Mouse (Mus musculus) mature B cell (primary cell): Measurements from ENCODE around the gene Ccnd3.
"Not testable (repeated sequence)": the region's sequence is repeated elsewhere in the genome, so short reads cannot be mapped to it uniquely, and the experiment has no call there.

Experiments used
- in situ Hi-C: fragments of 300-500 bp; cut with MboI; formaldehyde crosslinking; loops from 2 replicates; pipeline ENCODE4 v1.14.3; 2019

Gene Ccnd3

GRCm38 (mm10) chr17:47482401-47482800 lies 22.4 kb upstream of the Ccnd3 start:
- in situ Hi-C loops: no loop called here

GRCm38 (mm10) chr17:47484241-47484921 lies 20.5 kb upstream of the Ccnd3 start:
- in situ Hi-C loops: no loop called here

GRCm38 (mm10) chr17:47484993-47485392 lies 19.9 kb upstream of the Ccnd3 start:
- in situ Hi-C loops: no loop called here

GRCm38 (mm10) chr17:47485791-47486190 lies 19.1 kb upstream of the Ccnd3 start:
- in situ Hi-C loops: no loop called here

DNA sequence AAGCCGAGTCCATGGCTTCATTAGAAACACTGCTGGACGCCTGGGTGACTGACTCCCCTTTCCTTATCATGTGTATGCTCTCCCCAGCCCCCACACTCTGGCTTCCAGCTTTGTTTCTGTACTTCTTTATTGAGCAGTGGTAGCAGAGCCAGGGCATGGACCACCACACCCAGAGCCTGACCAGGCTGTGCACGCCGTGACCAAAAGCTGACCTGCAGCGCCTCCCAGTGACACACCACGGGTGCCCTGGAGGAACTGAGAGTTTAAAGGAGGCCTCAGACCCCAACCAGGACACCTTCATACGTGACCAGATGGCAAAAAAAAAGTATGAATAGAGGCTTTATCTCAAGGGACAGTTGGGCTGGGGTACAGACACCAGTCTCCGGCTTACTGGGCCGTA lies 14.1 kb upstream of the Ccnd3 start:
- in situ Hi-C loops: no loop called here

- in situ Hi-C loops: no loop called here
These were observed 12.1 kb upstream of the Ccnd3 start for GRCm38 (mm10) chr17:47492731-47493130.

GRCm38 (mm10) chr17:47493653-47494052 lies 11.2 kb upstream of the Ccnd3 start:
- in situ Hi-C loops: no loop called here

DNA sequence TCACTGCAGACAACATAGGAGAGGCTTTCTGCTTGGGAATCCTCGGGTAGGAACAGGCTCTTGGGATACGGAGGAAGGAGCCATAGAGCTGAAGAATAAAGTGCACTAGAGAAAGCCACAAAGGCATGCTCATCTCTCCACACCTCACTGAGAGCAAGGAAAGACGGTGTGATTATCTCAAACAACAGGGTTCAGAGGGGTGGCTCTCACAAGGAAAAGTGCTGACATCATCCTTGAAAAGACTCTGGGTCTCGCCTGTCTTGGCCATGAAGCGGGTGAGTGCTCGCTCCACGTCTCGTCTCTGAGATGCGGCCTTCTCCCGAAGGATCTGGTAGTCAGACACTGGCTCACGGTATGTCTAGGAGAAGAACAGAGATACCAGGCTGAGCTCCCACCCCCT lies 10.7 kb upstream of the Ccnd3 start:
- in situ Hi-C loops: no loop called here

- in situ Hi-C loops: no loop called here
These were observed 3.3 kb upstream of the Ccnd3 start for GRCm38 (mm10) chr17:47501531-47501930.

DNA sequence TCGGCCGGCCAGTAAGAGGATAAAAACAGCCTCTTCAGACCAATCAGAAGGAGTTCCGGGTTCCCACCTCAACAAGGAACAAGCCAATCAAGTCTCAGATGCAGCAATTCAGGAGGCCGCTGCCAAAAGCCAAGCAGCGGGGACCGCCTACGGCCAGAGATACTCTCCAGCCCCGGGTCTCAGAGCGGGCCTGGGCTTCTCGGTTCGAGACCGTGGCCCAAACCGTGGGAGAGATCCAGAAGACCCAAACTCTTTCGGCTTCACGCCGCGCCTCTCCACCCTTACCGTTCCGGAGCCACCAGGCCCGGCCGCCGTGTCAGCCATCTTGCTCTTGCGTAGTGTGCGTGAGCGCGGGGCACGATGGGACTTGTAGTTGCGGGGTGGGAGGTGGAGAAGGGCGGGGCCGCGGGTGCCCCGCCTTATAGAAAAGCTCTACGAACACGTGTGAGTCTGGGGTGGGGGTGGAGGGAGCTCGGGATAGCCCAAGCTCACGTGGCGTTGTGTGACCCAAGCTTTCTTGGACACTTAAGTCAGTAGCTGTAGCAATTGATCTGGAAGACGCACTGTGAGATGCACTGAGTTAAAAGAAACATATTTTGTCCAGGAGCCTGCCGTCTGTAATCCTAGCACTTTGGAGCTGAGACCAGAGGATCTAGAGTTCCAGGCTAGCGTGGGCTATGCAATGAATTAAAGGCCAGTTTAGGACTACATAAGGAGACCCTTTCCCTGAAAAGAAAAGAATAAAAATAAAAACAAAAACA lies 2.7 kb upstream of the Ccnd3 start, which contains the start of gene Taf8:
Taf8 (minus strand) TSS at position 347 of the 761 bp plus-strand sequence.
- in situ Hi-C loops: no loop called here

DNA sequence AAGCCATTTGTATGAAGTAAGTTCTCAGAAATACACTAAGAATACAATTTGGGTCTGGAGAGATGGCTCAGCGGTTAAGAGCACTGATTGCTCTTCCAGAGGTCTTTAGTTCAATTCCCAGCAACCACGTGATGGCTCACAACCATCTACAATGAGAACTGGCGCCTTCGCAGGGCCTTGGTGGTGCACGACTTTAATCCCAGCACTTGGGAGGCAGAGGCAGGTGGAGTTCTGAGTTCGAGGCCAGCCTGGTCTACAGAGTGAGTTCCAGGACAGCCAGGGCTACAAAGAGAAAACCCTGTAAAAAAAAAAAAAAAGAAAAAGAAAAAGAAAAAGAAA lies 2.2 kb upstream of the Ccnd3 start:
- in situ Hi-C loops: not testable (repeated sequence)

DNA sequence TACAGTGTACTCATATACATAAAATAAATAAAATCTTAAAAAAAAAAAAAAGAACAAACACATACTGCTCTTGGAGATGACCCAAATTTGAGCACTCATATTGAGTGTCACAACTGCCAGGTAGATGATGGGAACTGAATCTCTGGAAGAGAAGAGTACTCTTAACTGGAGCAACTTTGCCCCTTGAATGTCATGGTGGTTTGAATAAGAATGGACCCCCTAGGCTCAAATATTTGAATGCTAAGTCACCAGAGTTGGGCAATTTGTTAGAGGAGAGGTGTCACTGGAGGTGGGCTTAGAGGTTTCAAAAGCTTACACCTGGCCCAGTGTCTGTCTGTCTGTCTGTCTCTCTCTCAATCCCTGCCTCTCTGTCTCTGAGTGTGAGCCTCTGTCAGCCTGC lies 1.2 kb upstream of the Ccnd3 start:
- in situ Hi-C loops: no loop called here

- in situ Hi-C loops: no loop called here
These were observed 623 bp upstream of the Ccnd3 start for GRCm38 (mm10) chr17:47504228-47504627.

GRCm38 (mm10) chr17:47505566-47505965 lies 715 bp downstream of the Ccnd3 start:
- in situ Hi-C loops: no loop called here

DNA sequence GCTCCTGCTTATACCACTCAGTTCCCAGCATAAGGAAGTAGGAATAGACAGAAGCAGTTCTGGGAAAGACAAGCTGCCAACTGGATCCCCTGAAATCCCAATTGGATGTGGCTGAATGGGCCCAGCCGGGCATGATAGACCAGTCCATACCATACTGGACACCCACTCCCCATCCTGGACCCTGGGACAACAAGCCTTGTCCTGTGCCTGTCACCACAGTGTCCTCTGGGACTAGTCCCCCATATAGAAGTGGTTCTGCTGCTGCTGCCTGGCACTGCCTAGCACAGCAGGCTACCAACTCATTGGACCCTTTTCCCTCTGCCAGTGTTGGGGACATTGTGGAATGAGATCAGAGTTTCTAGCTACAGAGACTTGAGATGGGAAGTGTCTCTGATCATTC lies 1.2 kb downstream of the Ccnd3 start:
- in situ Hi-C loops: no loop called here

DNA sequence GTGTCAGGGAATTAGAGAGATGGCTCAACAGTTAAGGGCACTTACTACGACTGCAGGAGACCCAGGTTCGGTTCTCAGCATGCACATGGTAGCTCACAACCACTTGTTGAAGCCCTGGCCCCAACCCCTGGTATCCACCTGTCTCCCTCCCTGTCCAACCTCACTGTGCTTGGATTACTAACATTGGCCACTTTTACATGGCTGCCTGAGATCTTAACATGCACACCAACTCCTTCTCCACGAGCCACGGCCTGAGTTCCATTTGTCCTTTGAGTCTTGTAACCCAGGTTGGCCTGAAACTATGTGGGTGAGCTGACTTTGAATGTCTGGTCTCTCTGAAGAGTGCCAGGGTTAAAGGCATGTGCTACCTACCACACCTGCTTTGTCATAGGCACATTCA lies 1.8 kb downstream of the Ccnd3 start:
- in situ Hi-C loops: no loop called here

- in situ Hi-C loops: no loop called here
These were observed 2.7 kb downstream of the Ccnd3 start for GRCm38 (mm10) chr17:47507523-47507922.

DNA sequence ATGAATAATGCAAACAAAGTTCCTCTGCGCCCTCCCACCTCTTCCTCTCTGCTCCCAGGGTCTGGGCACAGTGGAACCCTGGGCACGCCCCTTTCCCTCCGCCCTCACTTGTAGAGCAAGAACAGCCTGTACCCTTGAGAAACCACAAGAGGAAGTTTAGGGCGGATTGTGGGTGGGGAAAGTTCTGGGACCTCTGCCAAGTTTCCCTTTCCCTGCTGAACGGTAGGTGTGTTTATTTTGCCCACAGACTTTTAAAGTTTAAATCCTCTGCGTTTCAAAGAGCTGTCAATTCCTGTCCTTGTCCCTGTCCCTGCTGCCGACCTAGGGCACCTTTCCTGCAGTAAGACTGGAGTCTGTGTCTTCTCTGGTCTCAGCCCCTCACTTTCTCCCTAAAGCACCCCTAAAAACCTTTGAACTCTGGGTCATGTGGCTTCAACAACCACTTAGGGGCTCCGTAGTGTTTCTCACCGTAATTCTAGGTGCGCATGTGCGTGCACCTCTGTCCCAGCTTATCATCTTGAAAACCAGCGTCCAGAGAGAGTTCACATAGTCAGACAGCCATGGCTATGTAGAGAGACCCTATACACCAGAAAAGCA lies 3.3 kb downstream of the Ccnd3 start:
- in situ Hi-C loops: no loop called here

DNA sequence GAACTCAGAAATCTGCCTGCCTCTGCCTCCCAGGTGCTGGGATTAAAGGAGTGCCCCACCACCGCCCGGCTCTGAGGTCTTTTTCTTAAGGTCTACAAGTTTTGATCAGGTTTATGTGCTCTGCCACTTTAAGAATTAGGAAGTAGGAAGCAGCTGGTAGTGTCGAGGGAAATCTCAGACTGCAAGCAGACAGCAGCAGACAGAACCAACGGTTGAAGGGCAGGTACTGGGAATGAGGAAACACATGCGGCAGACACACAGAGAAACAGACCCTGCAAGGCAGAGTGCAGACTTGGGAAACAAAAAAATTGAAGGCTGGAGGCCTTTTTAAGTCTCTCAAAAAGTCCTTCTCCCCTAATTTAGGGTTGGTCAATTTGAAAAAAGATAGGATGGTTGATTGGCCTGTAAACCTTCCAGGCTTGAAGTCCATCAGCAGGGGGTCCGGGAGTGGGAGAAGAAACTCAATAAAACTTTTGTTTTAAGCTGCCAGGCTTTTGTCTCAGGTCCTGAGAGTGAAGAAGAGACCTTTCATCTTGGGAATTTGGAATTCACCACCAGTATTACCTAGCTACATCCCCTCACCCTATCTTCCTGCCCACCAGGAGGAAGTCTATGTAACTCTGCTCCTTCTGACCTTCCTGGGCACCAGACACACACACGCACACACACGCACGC lies 4.3 kb downstream of the Ccnd3 start:
- in situ Hi-C loops: no loop called here

GRCm38 (mm10) chr17:47511111-47512020 lies 6.5 kb downstream of the Ccnd3 start:
- in situ Hi-C loops: no loop called here

DNA sequence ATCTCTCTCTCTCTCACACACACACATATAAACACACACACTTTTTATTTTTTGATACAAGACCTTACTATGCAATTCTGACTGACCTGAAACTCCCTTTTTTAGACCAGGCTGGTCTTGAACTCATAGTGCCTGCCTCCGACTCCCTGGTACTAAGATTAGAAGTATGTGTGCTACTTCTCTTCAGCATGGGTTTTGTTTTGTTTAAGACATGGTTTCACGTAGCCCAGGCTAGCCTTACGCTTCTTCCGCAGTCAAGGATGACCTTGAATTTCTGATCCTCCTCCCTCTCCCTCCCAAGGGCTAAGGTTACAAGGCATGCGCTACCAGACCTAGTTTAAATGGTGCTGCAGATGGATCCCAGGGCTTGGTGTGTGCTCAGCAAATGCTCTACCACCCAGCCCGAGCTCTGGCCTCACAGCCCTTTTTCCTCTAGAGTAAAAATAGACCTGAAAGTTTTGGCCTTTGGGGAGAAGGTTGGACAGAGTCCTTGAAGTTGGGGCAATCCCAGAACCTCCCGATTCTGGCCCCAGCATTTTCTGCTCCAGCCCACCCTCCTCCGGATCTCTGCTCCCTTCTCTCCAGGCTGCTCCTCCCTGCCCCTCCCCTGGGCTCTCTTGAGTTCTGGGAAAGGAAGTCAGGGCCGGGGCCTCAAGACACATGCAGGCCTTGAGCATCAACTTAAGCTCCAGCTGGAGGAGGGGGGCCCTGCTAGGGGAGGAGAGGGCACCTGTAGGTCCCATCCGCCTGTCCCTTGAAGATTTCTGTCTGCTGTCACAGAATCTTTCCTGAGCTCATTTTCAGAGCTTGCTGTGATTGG lies 8.3 kb downstream of the Ccnd3 start:
- in situ Hi-C loops: no loop called here
